Mouse (Mus musculus) heart, adult 18-20 months (tissue): ENCODE results near the gene Nin. TPM values are rescaled to one million over a fixed set of nuclear protein-coding genes. Genes with fewer than 3 reads are reported as not detected.

Experiments
- DNase-seq, 2 experiments: peaks; one replicate each; pipeline ENCODE4 v3.0.0; 2021 to 2022; ENCODE audit warnings: mixed read lengths in 1 of 2
- total RNA-seq, 2 experiments: library from RNA; stranded (reverse); gene quantifications; 2 replicates each; pipeline ENCODE4 v1.2.3; 2021

The Nin gene
- total RNA-seq, 2 experiments from 2014 or later, result 14.2 to 18.8 TPM

- no peak for DNase-seq
Measured at GRCm38 (mm10) chr12:70119552-70119951, 6.0 kb upstream of the Nin start.

DNA sequence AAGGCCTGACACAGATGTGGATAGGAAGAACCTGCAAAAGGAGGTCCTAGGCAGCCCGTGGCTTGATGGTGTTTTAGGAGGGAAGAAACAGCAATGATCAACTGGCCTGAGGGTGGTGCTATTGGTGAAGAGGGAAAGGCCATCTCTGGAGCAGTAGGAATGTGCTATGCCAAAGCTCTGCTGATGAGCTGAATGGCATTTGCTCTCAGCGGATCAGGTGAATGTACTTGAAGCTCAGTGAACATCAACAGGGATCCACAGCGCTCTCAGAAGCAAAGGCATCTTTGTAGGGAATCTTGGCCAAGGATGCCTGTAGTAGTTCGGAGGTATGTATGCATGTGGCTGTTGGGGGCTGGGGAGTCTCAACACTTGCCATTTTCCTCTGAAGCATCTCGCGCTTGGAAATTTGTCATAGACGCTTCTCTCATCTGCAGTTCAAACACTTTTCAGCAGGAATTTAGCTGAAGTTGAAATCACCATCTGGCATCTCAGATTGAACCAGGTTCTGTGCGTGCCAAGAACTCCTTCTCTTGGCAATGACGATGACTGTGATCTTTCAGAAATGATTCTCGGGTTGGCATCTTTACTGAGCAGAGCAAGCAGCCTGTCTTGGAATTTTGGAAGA is 5.3 kb upstream of the Nin start:
- DNase-seq, result no peak

GRCm38 (mm10) chr12:70117146-70117545 is 3.6 kb upstream of the Nin start:
- DNase-seq, result no peak

GRCm38 (mm10) chr12:70112090-70112383 is 1.5 kb downstream of the Nin start:
- DNase-seq, result no peak

DNA sequence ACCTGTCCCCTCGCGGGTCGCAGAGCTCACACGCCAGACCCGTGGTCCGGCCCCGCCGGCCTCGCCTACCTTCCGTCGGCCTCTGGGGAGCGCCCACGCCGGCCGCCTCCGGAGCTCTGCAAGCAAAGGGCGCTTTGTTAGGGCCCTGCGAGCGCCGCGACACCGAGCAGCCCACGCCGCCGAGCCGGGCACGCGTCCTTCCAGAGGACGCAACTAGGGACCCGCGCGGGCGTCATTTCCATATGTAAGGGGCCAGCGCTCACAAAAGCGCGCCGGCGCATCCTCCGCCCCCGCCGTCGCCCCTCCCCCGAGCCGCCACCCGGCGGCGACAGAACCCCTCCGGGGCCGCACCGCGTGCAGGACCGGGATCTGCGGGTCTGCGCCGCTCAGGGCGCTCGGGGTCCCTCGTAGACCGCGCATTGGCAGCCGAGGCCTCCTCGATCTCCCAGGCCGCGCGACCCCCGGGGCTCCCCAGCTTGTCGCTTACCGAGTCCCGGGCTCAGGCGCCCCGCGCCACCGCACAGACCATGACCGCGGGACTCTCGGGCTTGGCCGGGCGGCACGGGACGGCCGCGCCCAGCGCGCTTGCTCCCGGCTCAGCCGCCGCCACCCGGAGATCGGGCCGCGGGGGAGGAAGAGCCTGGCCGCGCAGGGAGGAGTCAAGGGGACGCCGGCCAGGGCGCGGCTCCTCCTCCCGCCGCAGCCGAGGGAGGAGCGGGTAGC is 2.0 kb downstream of the Nin start:
- peak; percentile 82 to 89 for DNase-seq

DNA sequence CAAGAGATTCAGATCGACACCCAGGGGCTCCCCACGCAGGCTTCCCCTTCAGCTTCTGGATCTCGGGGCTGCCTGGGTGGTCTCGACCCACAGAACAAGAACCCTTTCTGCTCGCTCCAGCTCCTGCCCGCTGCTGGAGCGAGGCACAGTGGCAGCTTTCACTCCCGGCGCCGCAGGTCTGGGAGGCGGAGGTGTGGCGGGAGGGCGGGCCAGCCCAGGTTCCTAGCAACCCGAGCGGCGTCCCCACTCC is 2.5 kb downstream of the Nin start:
- no peak for DNase-seq

DNA sequence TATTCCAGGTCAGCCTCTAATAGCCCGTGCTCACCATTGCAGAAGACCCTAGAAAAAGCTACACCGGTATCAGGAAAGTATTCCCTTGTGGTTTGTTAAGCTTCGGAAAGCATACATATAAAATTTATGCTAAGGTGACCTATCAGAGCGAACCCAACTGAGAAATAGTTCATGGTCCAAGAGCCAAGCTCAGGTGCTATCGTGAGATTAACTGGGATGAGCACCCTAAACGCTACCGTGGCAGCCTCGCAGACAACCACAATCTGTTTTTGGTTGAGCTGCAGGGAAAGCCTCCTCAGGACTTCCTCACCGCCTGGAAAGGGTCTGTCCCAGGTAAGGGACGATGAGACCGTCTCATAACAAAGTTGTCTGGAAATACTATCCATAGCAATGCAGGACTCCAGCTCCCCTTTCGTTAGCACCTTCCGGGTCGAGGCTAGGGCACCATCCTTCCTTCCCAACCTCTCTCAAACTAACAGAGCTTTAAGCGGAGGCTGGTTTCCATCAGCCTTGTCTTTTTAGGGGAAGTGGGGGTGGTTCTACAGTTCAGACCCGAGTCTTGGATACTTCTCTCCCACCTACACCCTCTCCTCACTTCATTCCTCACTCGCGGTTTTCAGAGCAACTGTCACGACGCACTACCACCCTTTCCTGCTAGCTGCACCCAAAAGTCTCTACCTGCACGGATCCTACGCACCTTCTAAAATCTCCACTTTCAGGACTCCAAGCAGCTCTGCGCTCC is 3.0 kb downstream of the Nin start:
- DNase-seq, result peak in 1 of 2 experiments; percentile 33

DNA sequence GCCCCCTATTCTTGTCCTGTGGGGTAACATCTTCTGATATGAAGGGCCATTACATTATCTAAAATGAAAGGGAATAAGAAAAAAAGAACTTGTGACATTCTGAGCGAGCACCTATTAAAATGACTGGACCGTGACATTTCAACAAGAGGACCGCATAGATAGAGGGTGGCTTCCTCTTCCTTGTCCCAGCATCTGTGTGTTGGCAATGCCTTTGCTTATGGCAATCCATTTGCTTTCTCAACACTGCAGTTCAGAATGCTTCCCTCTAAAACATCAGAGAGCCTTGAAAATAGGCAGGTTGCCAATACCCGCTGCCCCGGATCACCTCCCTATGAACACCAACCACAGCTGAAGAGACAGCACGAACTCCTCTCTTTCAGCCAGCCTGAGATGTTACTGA is 3.6 kb downstream of the Nin start:
- DNase-seq, result peak in 1 of 2 experiments; percentile 40

GRCm38 (mm10) chr12:70108104-70108503 is 5.4 kb downstream of the Nin start:
- DNase-seq, result no peak

- DNase-seq, result peak in 1 of 2 experiments; percentile 31
Measured at GRCm38 (mm10) chr12:70106508-70106907, 7.0 kb downstream of the Nin start.

DNA sequence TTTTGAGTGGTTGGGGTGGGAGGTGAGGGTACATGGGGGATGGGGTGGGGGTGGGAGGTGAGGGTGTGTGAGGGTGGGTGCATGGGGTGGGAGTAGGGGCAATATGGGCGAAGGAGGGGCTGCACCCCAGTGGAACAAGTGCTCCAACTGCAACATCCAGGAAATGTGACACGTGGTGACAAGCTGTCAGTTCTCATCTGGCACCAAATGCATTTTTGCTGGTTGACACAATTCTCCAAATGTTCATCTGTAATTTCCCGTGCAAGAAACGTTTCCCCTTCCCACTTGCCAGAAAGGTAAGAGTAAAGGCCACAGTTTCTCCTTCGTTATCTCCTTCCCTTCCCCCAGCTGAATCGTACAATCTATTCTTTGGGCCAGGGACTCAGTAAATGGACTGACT is 7.6 kb downstream of the Nin start:
- no peak for DNase-seq

GRCm38 (mm10) chr12:70104776-70105420 is 8.6 kb downstream of the Nin start:
- no peak for DNase-seq

DNA sequence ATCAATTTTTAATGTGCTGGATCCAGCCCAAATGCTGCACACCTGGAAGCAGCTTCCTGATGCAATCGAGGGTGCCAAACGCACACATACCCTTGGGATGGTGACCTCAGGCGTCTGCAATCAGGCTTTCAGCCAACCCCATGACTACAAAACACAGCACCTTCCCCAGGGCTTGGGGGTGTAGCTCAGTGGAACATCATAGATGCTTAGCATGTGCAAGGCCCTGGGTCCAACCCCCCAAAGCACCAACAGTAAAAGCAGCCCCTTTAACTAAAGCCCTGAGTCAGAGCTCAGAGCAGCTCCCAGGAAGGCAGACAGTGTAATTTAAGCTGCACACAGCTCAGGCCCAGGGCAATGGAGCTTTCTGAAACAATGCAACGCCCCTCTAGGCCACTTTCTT is 9.3 kb downstream of the Nin start:
- DNase-seq, result no peak

- no peak for DNase-seq
Measured at GRCm38 (mm10) chr12:70103257-70103656, 10.3 kb downstream of the Nin start.

GRCm38 (mm10) chr12:70102426-70102825 is 11.1 kb downstream of the Nin start:
- no peak for DNase-seq

- DNase-seq, result no peak
Measured at GRCm38 (mm10) chr12:70101823-70102222, 11.7 kb downstream of the Nin start.

- DNase-seq, result no peak
Measured at GRCm38 (mm10) chr12:70097901-70098300, 15.6 kb downstream of the Nin start.

- DNase-seq, result no peak
Measured at GRCm38 (mm10) chr12:70097316-70097715, 16.2 kb downstream of the Nin start.

- no peak for DNase-seq
Measured at GRCm38 (mm10) chr12:70093266-70093893, 20.1 kb downstream of the Nin start.

GRCm38 (mm10) chr12:70088297-70088696 is 25.2 kb downstream of the Nin start:
- no peak for DNase-seq

DNA sequence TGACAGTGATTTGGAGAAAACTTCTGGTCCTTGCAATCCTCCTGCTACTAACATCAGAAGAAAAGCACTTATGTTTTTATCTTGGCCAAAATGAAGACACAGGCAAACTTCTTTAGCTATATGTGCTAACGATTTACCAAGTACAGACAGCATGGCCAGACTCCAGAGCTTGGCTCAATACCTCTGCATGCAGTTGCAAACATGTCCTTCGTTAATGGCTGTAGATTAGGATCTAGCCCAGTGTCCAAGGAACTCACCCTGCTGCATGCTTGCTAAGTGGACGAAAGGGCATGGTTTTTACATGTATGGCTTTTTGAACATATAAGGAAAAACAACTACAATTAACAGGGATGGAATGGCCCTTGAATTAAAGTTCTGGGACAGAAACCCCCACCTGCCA is 28.2 kb downstream of the Nin start:
- no peak for DNase-seq

GRCm38 (mm10) chr12:70084198-70084597 is 29.3 kb downstream of the Nin start:
- DNase-seq, result no peak

GRCm38 (mm10) chr12:70083737-70084136 is 29.8 kb downstream of the Nin start:
- DNase-seq, result no peak
